Mouse (Mus musculus): ENCODE results near the gene Runx2.

Gene Runx2

GRCm38 (mm10) chr17:44709516-44710252 lies 104.9 kb downstream of the Runx2 start:
- no peak for DNase-seq

GRCm38 (mm10) chr17:44707956-44708355 lies 106.6 kb downstream of the Runx2 start:
- no peak for DNase-seq

GRCm38 (mm10) chr17:44706531-44706930 lies 108.1 kb downstream of the Runx2 start:
- DNase-seq, result no peak

GRCm38 (mm10) chr17:44702506-44703298 lies 111.9 kb downstream of the Runx2 start:
- no peak for DNase-seq

- no peak for DNase-seq
These were observed 113.1 kb downstream of the Runx2 start for GRCm38 (mm10) chr17:44701531-44701930.

- DNase-seq, result no peak
These were observed 114.3 kb downstream of the Runx2 start for GRCm38 (mm10) chr17:44700326-44700725.

- no peak for DNase-seq
These were observed 117.5 kb downstream of the Runx2 start for GRCm38 (mm10) chr17:44697053-44697452.

- DNase-seq, result no peak
These were observed 121.0 kb downstream of the Runx2 start for GRCm38 (mm10) chr17:44693552-44693951.

GRCm38 (mm10) chr17:44691517-44691916 lies 123.1 kb downstream of the Runx2 start:
- no peak for DNase-seq

GRCm38 (mm10) chr17:44690410-44691035 lies 124.1 kb downstream of the Runx2 start:
- DNase-seq, result no peak

- DNase-seq, result no peak
These were observed 126.3 kb downstream of the Runx2 start for GRCm38 (mm10) chr17:44688306-44688705.

- DNase-seq, result no peak
These were observed 129.1 kb downstream of the Runx2 start for GRCm38 (mm10) chr17:44685514-44685913.

GRCm38 (mm10) chr17:44683026-44683425 lies 131.6 kb downstream of the Runx2 start:
- no peak for DNase-seq

GRCm38 (mm10) chr17:44677782-44678181 lies 136.8 kb downstream of the Runx2 start:
- no peak for DNase-seq

GRCm38 (mm10) chr17:44672806-44673205 lies 141.8 kb downstream of the Runx2 start:
- DNase-seq, result no peak

GRCm38 (mm10) chr17:44671946-44672692 lies 142.5 kb downstream of the Runx2 start:
- peak; percentile 21 for DNase-seq

- DNase-seq, result no peak
These were observed 144.6 kb downstream of the Runx2 start for GRCm38 (mm10) chr17:44669985-44670384.

GRCm38 (mm10) chr17:44667346-44667745 lies 147.3 kb downstream of the Runx2 start:
- DNase-seq, result no peak

- no peak for DNase-seq
These were observed 150.7 kb downstream of the Runx2 start for GRCm38 (mm10) chr17:44663872-44664271.

- no peak for DNase-seq
These were observed 151.4 kb downstream of the Runx2 start for GRCm38 (mm10) chr17:44663208-44663607.

GRCm38 (mm10) chr17:44662080-44662706 lies 152.4 kb downstream of the Runx2 start:
- DNase-seq, result no peak

GRCm38 (mm10) chr17:44660121-44660806 lies 154.3 kb downstream of the Runx2 start:
- DNase-seq, result no peak
